Mouse (Mus musculus) frontal cortex, adult (tissue): ENCODE data around the gene Colca2.

Experiments
- ATAC-seq: cut with Nextera tagmentation; 2 replicates; pipeline ENCODE4 v1.9.2; 2017; ENCODE audit warnings: mild to moderate bottlenecking, moderate library complexity, mixed read lengths; ENCODE audit not compliant: low TSS enrichment

Gene Colca2

GRCm38 (mm10) chr9:51278500-51279381, at the start of gene Colca2:
TSS of gene Colca2 (minus strand) at chr9:51278569.
- ATAC-seq, result peak; percentile 98

GRCm38 (mm10) chr9:51327555-51327903, 49.2 kb upstream of the Colca2 start:
- ATAC-seq, result no peak

- no peak for ATAC-seq
These were observed 48.5 kb upstream of the Colca2 start for GRCm38 (mm10) chr9:51326619-51327554.

GRCm38 (mm10) chr9:51324406-51325065, 46.2 kb upstream of the Colca2 start:
- no peak for ATAC-seq

GRCm38 (mm10) chr9:51320096-51320495, 41.7 kb upstream of the Colca2 start:
- no peak for ATAC-seq

GRCm38 (mm10) chr9:51318246-51318645, 39.9 kb upstream of the Colca2 start:
- ATAC-seq, result no peak

GRCm38 (mm10) chr9:51317322-51317721, 39.0 kb upstream of the Colca2 start:
- ATAC-seq, result no peak

GRCm38 (mm10) chr9:51315402-51316063, 37.2 kb upstream of the Colca2 start:
- ATAC-seq, result no peak

- no peak for ATAC-seq
These were observed 34.4 kb upstream of the Colca2 start for GRCm38 (mm10) chr9:51312554-51313317.

GRCm38 (mm10) chr9:51310515-51310914, 32.1 kb upstream of the Colca2 start:
- no peak for ATAC-seq

GRCm38 (mm10) chr9:51306351-51306750, 28.0 kb upstream of the Colca2 start:
- ATAC-seq, result no peak

GRCm38 (mm10) chr9:51305146-51305545, 26.8 kb upstream of the Colca2 start:
- ATAC-seq, result peak; percentile 80

- no peak for ATAC-seq
These were observed 25.6 kb upstream of the Colca2 start for GRCm38 (mm10) chr9:51303980-51304379.

GRCm38 (mm10) chr9:51293541-51293940, 15.2 kb upstream of the Colca2 start:
- no peak for ATAC-seq

GRCm38 (mm10) chr9:51292674-51293073, 14.3 kb upstream of the Colca2 start:
- ATAC-seq, result peak; percentile 95

GRCm38 (mm10) chr9:51290980-51291379, 12.6 kb upstream of the Colca2 start:
- no peak for ATAC-seq

GRCm38 (mm10) chr9:51286079-51286478, 7.7 kb upstream of the Colca2 start:
- ATAC-seq, result no peak

GRCm38 (mm10) chr9:51277834-51278498, 403 bp downstream of the Colca2 start:
- ATAC-seq, result no peak

GRCm38 (mm10) chr9:51274678-51275077, 3.7 kb downstream of the Colca2 start:
- ATAC-seq, result no peak

- ATAC-seq, result no peak
These were observed 4.7 kb downstream of the Colca2 start for GRCm38 (mm10) chr9:51273581-51274154.
